Mouse (Mus musculus) small intestine, adult 2 months (tissue): ENCODE measurements around the gene Lmbr1l. TPM values are rescaled to one million over a fixed set of nuclear protein-coding genes. Genes with fewer than 3 reads are reported as not detected.

Experiments
- H3K27ac ChIP-seq: fragments of 200-500 bp; 2 replicates; pipeline ENCODE4 v1.5.1; 2012; ENCODE audit warnings: low read depth, low read length, control low read depth, inconsistent platforms; ENCODE audit not compliant: insufficient read depth
- H3K27me3 ChIP-seq: fragments of 200-500 bp; 2 replicates; pipeline ENCODE4 v1.6.1; 2012; ENCODE audit warnings: mild to moderate bottlenecking, moderate library complexity, low read length, inconsistent platforms; ENCODE audit not compliant: control insufficient read depth, insufficient read depth
- H3K36me3 ChIP-seq: fragments of 200-500 bp; 2 replicates; pipeline ENCODE4 v1.6.1; 2012; ENCODE audit warnings: mild to moderate bottlenecking, low read length, control low read depth, inconsistent platforms; ENCODE audit not compliant: control insufficient read depth, insufficient read depth
- H3K4me1 ChIP-seq: fragments of 200-500 bp; 2 replicates; pipeline ENCODE4 v1.6.1; 2012; ENCODE audit warnings: low read length, inconsistent platforms, mixed read lengths; ENCODE audit not compliant: control insufficient read depth, insufficient read depth, insufficient read length
- H3K4me3 ChIP-seq: fragments of 200-500 bp; 2 replicates; pipeline ENCODE4 v1.5.1; 2012; ENCODE audit warnings: low read depth, mild to moderate bottlenecking, control low read depth, inconsistent platforms, low read length, moderate library complexity
- CTCF ChIP-seq: fragments of 200-500 bp; IDR thresholded peaks from 2 replicates; pipeline ENCODE4 v1.5.1; 2012; ENCODE audit warnings: low read depth, mild to moderate bottlenecking, control low read depth, inconsistent platforms, low read length, moderate library complexity, mixed read lengths; ENCODE audit not compliant: insufficient replicate concordance, insufficient read length; ENCODE audit errors: extremely low read depth
- POLR2A ChIP-seq: fragments of 200-500 bp; IDR thresholded peaks from 2 replicates; pipeline ENCODE4 v1.6.1; 2012; ENCODE audit warnings: low read depth, mild to moderate bottlenecking, control low read depth, inconsistent platforms, low read length, moderate library complexity
- WGBS: fragments of 180-500 bp; shearing (Covaris S2); methylation state at CpG from one replicate; pipeline ENCODE4 v1.1.7; 2018; 5-methylcytosine and 5-hydroxymethylcytosine counted together
- polyA plus RNA-seq: library from polyadenylated mRNA; depleted of rRNA; stranded (reverse); fragments of >200 nt; gene quantifications from 2 replicates; pipeline ENCODE4 v1.2.3, GENCODE M21; 2012

The Lmbr1l gene
- polyA plus RNA-seq, 1 experiment, result 395 TPM

DNA sequence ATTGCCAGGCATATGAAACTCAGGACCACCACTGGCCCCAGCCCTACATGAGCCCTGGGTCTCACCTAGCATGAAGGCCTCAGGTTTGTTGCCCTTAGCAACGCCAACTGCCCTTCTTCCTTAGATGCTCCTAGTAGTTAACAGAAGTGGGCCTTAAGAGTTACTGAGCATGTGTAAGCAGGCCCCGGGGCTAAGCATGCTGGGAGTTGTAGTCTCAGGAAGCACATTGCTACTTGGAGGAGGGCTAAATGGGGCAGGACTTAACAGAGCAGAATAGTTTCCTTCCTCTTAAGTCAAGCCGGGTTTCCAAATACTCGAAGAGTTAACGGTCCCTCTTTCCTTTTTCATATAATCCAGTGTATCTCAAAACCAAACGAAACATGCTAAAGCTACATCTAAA lies 50.7 kb downstream of the Lmbr1l start:
- H3K27ac ChIP-seq, result no peak overlapping the region
- peaks cover 45% of the 10 kb centered on the region for H3K36me3 ChIP-seq
- TF ChIP-seq POLR2A, result no peak
- TF ChIP-seq CTCF, result no peak
- 30% methylated on average over 6 of the region's 6 CpGs for WGBS
- H3K4me3 ChIP-seq, result no peak overlapping the region
- H3K27me3 ChIP-seq, result no peaks in the 10 kb centered on the region
- H3K4me1 ChIP-seq, result peaks cover 11% of the 10 kb centered on the region

DNA sequence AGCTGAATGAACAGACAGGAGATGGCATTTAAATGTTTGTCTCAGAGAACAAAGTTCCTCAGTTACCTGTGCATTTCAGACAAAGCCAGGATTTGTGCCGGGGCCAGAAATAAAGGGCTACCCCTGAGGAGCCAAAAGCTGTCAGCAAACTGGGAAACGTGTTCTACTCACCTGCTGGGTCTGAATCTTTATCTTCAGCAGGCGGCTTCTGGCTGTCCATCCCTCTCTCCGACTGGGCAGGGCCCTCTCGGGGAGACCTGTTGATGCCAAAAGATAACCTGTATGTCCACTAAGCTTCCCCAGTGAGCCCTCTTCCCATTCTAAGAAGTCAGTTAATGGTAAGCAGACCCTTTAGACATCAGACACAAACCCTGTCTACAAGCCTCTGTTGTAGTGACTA lies 51.5 kb downstream of the Lmbr1l start:
- no peaks in the 10 kb centered on the region for H3K27me3 ChIP-seq
- TF ChIP-seq CTCF, result no peak
- 82% methylated on average over 5 of the region's 5 CpGs for WGBS
- H3K4me1 ChIP-seq, result peaks cover 11% of the 10 kb centered on the region
- no peak overlapping the region for H3K4me3 ChIP-seq
- peaks cover 53% of the 10 kb centered on the region for H3K36me3 ChIP-seq
- no peak overlapping the region for H3K27ac ChIP-seq

DNA sequence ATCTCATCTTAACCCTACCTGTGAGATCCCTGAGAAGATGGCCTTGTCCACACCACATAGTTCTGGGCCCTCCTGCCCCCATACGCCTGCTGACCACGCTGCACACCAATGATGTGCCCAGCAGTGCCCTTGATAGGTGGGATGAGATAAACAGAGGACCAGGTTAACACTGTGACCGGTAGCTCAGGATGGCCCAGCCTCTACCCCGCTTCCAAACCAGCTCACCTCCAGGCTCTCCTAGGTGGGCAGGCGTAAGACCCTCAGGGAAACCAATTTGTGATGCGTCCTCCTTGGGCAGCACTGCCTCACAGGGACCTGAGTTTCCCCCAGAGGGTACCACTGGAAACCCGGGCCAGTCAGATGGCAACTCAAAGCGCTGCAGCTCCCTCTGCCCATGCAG lies 52.3 kb downstream of the Lmbr1l start:
- no peak for TF ChIP-seq CTCF
- no peak for TF ChIP-seq POLR2A
- H3K4me3 ChIP-seq, result no peak overlapping the region
- peaks cover 60% of the 10 kb centered on the region for H3K36me3 ChIP-seq
- 98% methylated on average over 8 of the region's 8 CpGs for WGBS
- peaks cover 11% of the 10 kb centered on the region for H3K4me1 ChIP-seq
- H3K27ac ChIP-seq, result no peak overlapping the region
- H3K27me3 ChIP-seq, result no peaks in the 10 kb centered on the region

DNA sequence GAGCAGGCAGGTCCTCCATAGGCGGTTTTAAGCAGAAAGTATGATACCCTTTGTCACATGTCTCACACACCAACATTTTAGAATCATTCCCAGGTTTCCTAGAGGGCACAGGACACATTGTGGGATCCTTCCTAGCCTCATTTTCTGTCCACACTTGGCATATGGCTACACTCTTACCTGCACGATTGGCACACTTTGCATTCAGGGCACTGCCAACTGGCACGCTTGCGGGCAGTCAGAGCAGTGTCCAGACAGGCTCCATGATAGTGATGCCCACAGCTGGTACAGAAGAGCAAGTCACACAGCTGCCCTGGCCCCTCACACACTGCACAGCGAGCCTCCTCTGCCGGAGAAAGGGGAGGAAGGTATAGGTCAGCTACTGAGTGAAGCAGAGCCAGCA lies 53.1 kb downstream of the Lmbr1l start:
- H3K27me3 ChIP-seq, result no peaks in the 10 kb centered on the region
- H3K27ac ChIP-seq, result no peak overlapping the region
- H3K4me3 ChIP-seq, result no peak overlapping the region
- TF ChIP-seq CTCF, result no peak
- peaks cover 11% of the 10 kb centered on the region for H3K4me1 ChIP-seq
- H3K36me3 ChIP-seq, result peaks cover 68% of the 10 kb centered on the region
- WGBS, result 96% methylated on average over 6 of the region's 6 CpGs

DNA sequence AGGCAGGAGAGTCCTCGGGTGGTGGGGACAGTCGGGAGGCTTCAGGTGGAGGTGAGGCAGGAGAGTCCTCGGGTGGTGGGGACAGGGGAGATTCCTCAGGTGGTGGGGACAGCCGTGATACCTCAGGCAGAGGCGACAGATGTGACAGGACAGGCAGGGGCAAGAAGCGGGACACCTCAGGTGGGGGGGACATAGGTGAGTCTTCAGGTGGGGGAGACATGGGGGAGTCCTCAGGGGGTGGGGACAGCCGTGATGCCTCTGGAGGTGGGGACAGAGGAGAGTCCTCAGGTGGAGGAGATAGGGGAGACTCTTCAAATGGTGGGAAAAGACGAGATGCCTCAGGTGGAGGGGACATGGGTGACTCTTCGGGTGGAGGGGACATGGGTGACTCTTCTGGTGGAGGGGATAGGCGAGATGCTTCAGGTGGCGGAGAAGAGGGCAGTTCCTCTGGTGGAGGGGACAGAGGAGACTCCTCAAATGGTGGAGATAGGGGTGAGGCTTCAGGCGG lies 54.5 kb downstream of the Lmbr1l start:
- no peak overlapping the region for H3K27ac ChIP-seq
- peaks cover 8% of the 10 kb centered on the region; the same call in 1 of the 2 replicates for H3K4me1 ChIP-seq
- peaks cover 79% of the 10 kb centered on the region for H3K36me3 ChIP-seq
- H3K27me3 ChIP-seq, result no peaks in the 10 kb centered on the region
- H3K4me3 ChIP-seq, result no peak overlapping the region
- TF ChIP-seq CTCF, result no peak
- TF ChIP-seq POLR2A, result no peak
- WGBS, result 84% methylated on average over 12 of the region's 12 CpGs

DNA sequence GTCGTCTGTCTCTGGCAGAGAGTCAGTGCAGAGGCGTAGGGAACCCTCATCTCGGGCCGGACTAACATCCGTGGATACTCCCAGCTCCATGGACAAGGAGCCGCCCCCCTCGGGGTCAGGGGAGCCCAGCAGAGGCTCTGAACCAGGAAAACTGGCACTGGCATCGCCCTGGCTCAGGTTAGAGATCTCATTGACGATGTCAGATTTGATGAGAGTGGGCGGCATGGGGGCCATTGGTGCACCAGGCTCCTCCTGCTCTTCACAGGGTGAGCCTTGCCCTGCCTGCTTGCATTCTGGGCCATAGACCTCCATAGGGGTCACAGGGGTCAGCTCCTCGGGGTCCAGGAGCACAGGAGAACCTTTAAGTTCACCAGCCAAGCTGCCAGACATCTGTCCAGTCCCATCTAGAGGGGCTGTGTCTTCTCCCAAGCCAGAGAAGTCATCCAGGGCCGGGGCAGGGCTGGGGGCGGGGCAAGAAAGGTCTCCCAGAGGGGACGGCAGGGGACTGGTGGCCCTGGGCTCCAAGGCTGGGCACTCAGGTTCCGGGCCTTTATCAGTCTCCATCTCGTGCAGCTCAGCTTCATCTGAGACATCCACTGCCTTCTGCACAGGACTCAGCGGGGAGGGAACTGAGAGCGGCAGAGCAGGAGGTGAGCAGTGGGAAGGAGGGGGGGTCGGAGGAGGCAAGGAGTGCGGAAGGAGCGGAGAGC lies 56.2 kb downstream of the Lmbr1l start:
- Histone ChIP-seq H3K4me1 (no peaks in the 10 kb centered on the region), H3K27me3 (no peaks in the 10 kb centered on the region), H3K36me3 (peaks cover 95% of the 10 kb centered on the region), H3K4me3 (no peak overlapping the region), H3K27ac (no peak overlapping the region)
- no peak for TF ChIP-seq CTCF
- no peak for TF ChIP-seq POLR2A
- 87% methylated on average over 21 of the region's 21 CpGs for WGBS

DNA sequence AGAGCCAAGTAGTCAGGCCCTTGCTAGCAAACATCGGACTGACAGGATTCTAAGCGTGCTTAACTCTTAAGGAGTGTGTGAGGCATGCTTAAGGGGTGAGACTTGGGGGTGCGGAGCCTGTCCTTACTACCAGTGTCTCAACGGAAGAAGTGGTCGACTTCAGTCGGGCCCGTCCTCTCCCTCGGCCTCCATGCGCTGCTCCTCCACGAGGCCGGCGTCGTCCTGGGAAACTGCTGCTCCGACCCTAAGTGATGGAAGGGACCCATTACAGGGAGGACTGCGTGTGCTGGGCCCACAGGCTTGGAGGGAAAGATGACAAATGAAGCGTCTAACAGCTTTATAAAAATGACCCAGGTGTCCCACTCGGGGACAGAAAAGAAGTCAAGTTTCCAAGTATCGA lies 57.1 kb downstream of the Lmbr1l start:
- Histone ChIP-seq H3K4me1 (no peaks in the 10 kb centered on the region), H3K27me3 (no peaks in the 10 kb centered on the region), H3K27ac (no peak overlapping the region), H3K36me3 (peaks cover 95% of the 10 kb centered on the region), H3K4me3 (no peak overlapping the region)
- no peak for TF ChIP-seq POLR2A
- TF ChIP-seq CTCF, result no peak
- WGBS, result 94% methylated on average over 18 of the region's 18 CpGs
